Mouse (Mus musculus) CH12.LX (cell line): ENCODE measurements around the gene Fam78b. TPM values are rescaled to one million over a fixed set of nuclear protein-coding genes. Genes with fewer than 3 reads are reported as not detected.

Experiments
- DNase-seq: peaks from one replicate; pipeline ENCODE4 v3.0.0-alpha.2; 2013; ENCODE audit errors: extremely low read depth
- H3K27ac ChIP-seq: 2 replicates; pipeline ENCODE4 v1.5.1; 2012; ENCODE audit warnings: low read depth, mild to moderate bottlenecking, control low read depth, moderate library complexity; ENCODE audit not compliant: insufficient read depth
- H3K27me3 ChIP-seq: replicated peaks from 2 replicates; pipeline ENCODE3; 2012; ENCODE audit warnings: inconsistent platforms
- H3K36me3 ChIP-seq, 2 experiments: replicated peaks in 1 of 2; 2 replicates each; pipeline versions ENCODE3 to v1.6.1; 2012; ENCODE audit warnings: inconsistent platforms in 1 of 2, low read length in 1 of 2, mild to moderate bottlenecking in 1 of 2, mixed read lengths in 1 of 2, moderate library complexity in 1 of 2; ENCODE audit not compliant: control insufficient read depth in 1 of 2, insufficient read depth in 1 of 2
- H3K4me1 ChIP-seq, 2 experiments: 2 replicates each; pipeline ENCODE4 v1.6.1; 2012; ENCODE audit warnings: inconsistent platforms in 1 of 2, moderate library complexity in 1 of 2; ENCODE audit not compliant: insufficient read depth in 2 of 2, control insufficient read depth in 1 of 2
- H3K4me2 ChIP-seq: 2 replicates; pipeline ENCODE4 v1.6.1; 2012; ENCODE audit warnings: low read depth, mild to moderate bottlenecking, control low read depth; ENCODE audit not compliant: poor library complexity, insufficient read depth, severe bottlenecking
- H3K4me3 ChIP-seq, 3 experiments: fragments of 150-350 bp in 1 of 3; sonication (generic) in 1 of 3; replicated peaks in 1 of 3; 2 replicates each; pipeline versions ENCODE3 to v1.5.1; 2011 to 2012; ENCODE audit warnings: low read depth in 2 of 3, low read length in 2 of 3, mild to moderate bottlenecking in 2 of 3, moderate library complexity in 2 of 3, control low read depth in 1 of 3, improper control_type of control experiment in 1 of 3, inconsistent platforms in 1 of 3, mixed read lengths in 1 of 3; ENCODE audit not compliant: poor library complexity in 1 of 3
- H3K79me2 ChIP-seq: replicated peaks from 2 replicates; pipeline ENCODE4 v1.6.1; 2012; ENCODE audit warnings: mild to moderate bottlenecking, moderate library complexity; ENCODE audit not compliant: control insufficient read depth, poor library complexity, insufficient read depth, severe bottlenecking; ENCODE audit errors: extremely low read depth
- H3K9ac ChIP-seq: 2 replicates; pipeline ENCODE4 v1.6.1; 2012; ENCODE audit warnings: low read depth, mild to moderate bottlenecking, control low read depth, moderate library complexity; ENCODE audit not compliant: insufficient read depth
- H3K9me3 ChIP-seq: replicated peaks from 2 replicates; pipeline ENCODE3; 2012; ENCODE audit warnings: low read length, inconsistent platforms, mixed read lengths
- BHLHE40 ChIP-seq: IDR thresholded peaks from 2 replicates; pipeline ENCODE4 v1.6.1; 2011; ENCODE audit warnings: mild to moderate bottlenecking, low read depth, low read length, improper control_type of control experiment
- CHD1 ChIP-seq: IDR thresholded peaks from 2 replicates; pipeline ENCODE4 v1.6.1; 2012; ENCODE audit warnings: low read depth, low read length, improper control_type of control experiment, inconsistent platforms
- ELF1 ChIP-seq: IDR thresholded peaks from 2 replicates; pipeline ENCODE4 v1.6.1; 2014; ENCODE audit warnings: low read depth, mild to moderate bottlenecking, inconsistent platforms, low read length, improper control_type of control experiment
- EP300 ChIP-seq: IDR thresholded peaks from 2 replicates; pipeline ENCODE4 v1.6.1; 2011; ENCODE audit warnings: low read length, improper control_type of control experiment
- ETS1 ChIP-seq: conservative IDR thresholded peaks from 2 replicates; pipeline ENCODE4 v1.6.1; 2012; ENCODE audit warnings: low read depth, mild to moderate bottlenecking, inconsistent platforms, low read length, improper control_type of control experiment, moderate library complexity
- GABPA ChIP-seq: IDR thresholded peaks from 2 replicates; pipeline ENCODE4 v1.6.1; 2012; ENCODE audit warnings: low read depth, low read length, improper control_type of control experiment, inconsistent platforms; ENCODE audit not compliant: insufficient replicate concordance
- HCFC1 ChIP-seq: IDR thresholded peaks from 2 replicates; pipeline ENCODE4 v1.6.1; 2012; ENCODE audit warnings: low read depth, mild to moderate bottlenecking, inconsistent platforms, low read length, improper control_type of control experiment
- IRF4 ChIP-seq: IDR thresholded peaks from 2 replicates; pipeline ENCODE4 v1.6.1; 2014; ENCODE audit warnings: low read depth, mild to moderate bottlenecking, inconsistent platforms, low read length, improper control_type of control experiment
- KAT2A ChIP-seq: IDR thresholded peaks from 2 replicates; pipeline ENCODE4 v1.6.1; 2012; ENCODE audit warnings: low read length, improper control_type of control experiment, inconsistent platforms; ENCODE audit not compliant: insufficient replicate concordance
- MAX ChIP-seq: IDR thresholded peaks from 2 replicates; pipeline ENCODE4 v1.6.1; 2011; ENCODE audit warnings: low read length, improper control_type of control experiment
- MAZ ChIP-seq: IDR thresholded peaks from 2 replicates; pipeline ENCODE4 v1.6.1; 2012; ENCODE audit warnings: low read depth, mild to moderate bottlenecking, inconsistent platforms, low read length, improper control_type of control experiment, moderate library complexity
- MEF2A ChIP-seq: IDR thresholded peaks from 2 replicates; pipeline ENCODE4 v1.6.1; 2014; ENCODE audit warnings: low read depth, mild to moderate bottlenecking, inconsistent platforms, low read length, improper control_type of control experiment, borderline replicate concordance
- MYC ChIP-seq: IDR thresholded peaks from 2 replicates; pipeline ENCODE4 v1.6.1; 2011; ENCODE audit warnings: low read depth, mild to moderate bottlenecking, improper control_type of control experiment, low read length
- NELFE ChIP-seq: IDR thresholded peaks from 2 replicates; pipeline ENCODE4 v1.6.1; 2011; ENCODE audit warnings: low read depth, low read length, improper control_type of control experiment
- NRF1 ChIP-seq: IDR thresholded peaks from 2 replicates; pipeline ENCODE4 v1.6.1; 2014; ENCODE audit warnings: low read depth, mild to moderate bottlenecking, inconsistent platforms, low read length, improper control_type of control experiment, moderate library complexity
- PAX5 ChIP-seq: IDR thresholded peaks from 2 replicates; pipeline ENCODE4 v1.6.1; 2012; ENCODE audit warnings: low read length, inconsistent platforms, mixed read lengths
- POLR2A ChIP-seq: IDR thresholded peaks from 2 replicates; pipeline ENCODE4 v1.6.1; 2011; ENCODE audit warnings: low read depth, mild to moderate bottlenecking, improper control_type of control experiment, low read length
- RAD21 ChIP-seq: IDR thresholded peaks from 2 replicates; pipeline ENCODE4 v1.6.1; 2011; ENCODE audit warnings: low read depth, mild to moderate bottlenecking, low read length, improper control_type of control experiment, moderate library complexity
- RCOR1 ChIP-seq: conservative IDR thresholded peaks from 2 replicates; pipeline ENCODE4 v1.6.1; 2012; ENCODE audit warnings: low read depth, mild to moderate bottlenecking, inconsistent platforms, low read length, improper control_type of control experiment
- SMC3 ChIP-seq: IDR thresholded peaks from 2 replicates; pipeline ENCODE4 v1.6.1; 2011; ENCODE audit warnings: low read depth, low read length, improper control_type of control experiment
- TBP ChIP-seq: conservative IDR thresholded peaks from 2 replicates; pipeline ENCODE4 v1.6.1; 2011; ENCODE audit warnings: low read depth, low read length, improper control_type of control experiment
- UBTF ChIP-seq: IDR thresholded peaks from 2 replicates; pipeline ENCODE4 v1.6.1; 2012; ENCODE audit warnings: low read depth, mild to moderate bottlenecking, inconsistent platforms, low read length, improper control_type of control experiment, moderate library complexity
- USF1 ChIP-seq: IDR thresholded peaks from 2 replicates; pipeline ENCODE4 v1.6.1; 2014; ENCODE audit warnings: low read depth, mild to moderate bottlenecking, inconsistent platforms, low read length, improper control_type of control experiment
- USF2 ChIP-seq: conservative IDR thresholded peaks from 2 replicates; pipeline ENCODE4 v1.6.1; 2011; ENCODE audit warnings: low read depth, low read length, improper control_type of control experiment
- ZC3H11A ChIP-seq: IDR thresholded peaks from 2 replicates; pipeline ENCODE4 v1.6.1; 2012; ENCODE audit warnings: low read depth, mild to moderate bottlenecking, inconsistent platforms, low read length, improper control_type of control experiment
- ZKSCAN1 ChIP-seq: IDR thresholded peaks from 2 replicates; pipeline ENCODE4 v1.6.1; 2012; ENCODE audit warnings: low read depth, inconsistent platforms, low read length, improper control_type of control experiment, borderline replicate concordance
- dilution Hi-C: fragments of 300-500 bp; cut with MboI; formaldehyde crosslinking; loops from 2 replicates; pipeline ENCODE4 v1.14.3; 2020; ENCODE audit warnings: low sequenced_read_pairs; ENCODE audit not compliant: extremely low pct_unique_long_range_greater_than_20kb, extremely low pct_ligation_motif_present
- in situ Hi-C: fragments of 300-500 bp; cut with MboI; formaldehyde crosslinking; loops from 3 replicates; pipeline ENCODE4 v1.14.3; 2019; ENCODE audit warnings: low sequenced_read_pairs, low pct_ligation_motif_present, low pct_unique_long_range_greater_than_20kb, mixed read lengths
- polyA plus RNA-seq: library from polyadenylated mRNA; unstranded; fragments of >175 nt; gene quantifications from 2 replicates; pipeline ENCODE4 v1.2.1, GENCODE M21; 2012; ENCODE audit warnings: low read depth; ENCODE audit not compliant: insufficient read length
- total RNA-seq, 2 experiments: library from RNA; depleted of rRNA; stranded (reverse); fragments of 300-350 nt in 1 of 2; fragments of >200 nt in 1 of 2; gene quantifications; 2 replicates each; pipeline ENCODE4 v1.2.3; 2012 to 2014

Gene Fam78b
- total and polyA plus RNA-seq, 3 experiments, result not detected

DNA sequence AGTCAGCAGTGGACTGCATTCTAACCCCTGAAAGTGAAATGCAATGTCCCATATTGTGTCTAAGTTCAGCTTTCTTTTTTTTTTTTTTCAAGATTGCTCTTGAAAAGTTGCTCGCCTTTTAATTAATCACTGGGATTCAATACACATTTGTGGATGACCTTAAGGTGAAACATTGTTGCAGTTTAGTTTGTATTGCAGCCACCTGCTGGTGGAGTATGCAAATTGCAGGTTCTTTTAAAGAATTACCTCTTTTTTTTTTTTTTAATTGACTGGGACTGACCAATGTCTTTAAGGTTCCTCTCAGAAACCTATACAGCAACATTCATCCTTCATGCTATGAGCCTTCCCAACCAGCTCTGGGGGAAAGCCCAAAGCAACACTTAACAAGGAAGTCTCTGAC lies 33.2 kb downstream of the Fam78b start (continued):
- TF ChIP-seq PAX5 (no peak), CHD1 (no peak), RAD21 (peak; percentile 19), MEF2A (no peak), EP300 (no peak), BHLHE40 (no peak), GABPA (no peak)

DNA sequence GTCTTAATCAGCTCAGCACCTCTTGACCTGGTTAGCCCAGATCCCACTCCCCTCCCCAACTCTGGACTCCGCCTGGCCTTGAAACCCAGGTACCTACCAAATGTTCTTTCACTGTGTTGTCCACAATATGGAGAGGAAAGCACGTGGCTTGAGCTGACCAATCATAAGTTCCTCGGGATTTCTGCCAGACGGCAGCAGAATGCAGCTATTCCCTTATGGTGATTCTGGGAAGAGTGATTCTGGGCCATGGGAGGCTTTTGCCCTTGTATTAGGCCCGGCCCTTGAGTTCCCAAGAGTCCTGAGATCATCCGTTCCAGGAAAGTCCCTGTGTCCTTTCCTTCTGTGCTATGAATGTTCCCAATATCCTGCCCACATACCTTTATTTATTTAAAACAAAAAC lies 41.3 kb downstream of the Fam78b start:
- dilution Hi-C loops, result no loop called here
- in situ Hi-C loops, result no loop called here
- Histone ChIP-seq H3K36me3 (no peaks in the 10 kb centered on the region), H3K9ac (no peak overlapping the region), H3K79me2 (no peaks in the 10 kb centered on the region), H3K4me2 (no peak overlapping the region), H3K9me3 (no peaks in the 10 kb centered on the region)
- DNase-seq, result no peak
- TF ChIP-seq KAT2A (no peak), MAX (no peak), POLR2A (no peak), IRF4 (no peak), RCOR1 (no peak), RAD21 (no peak), MAZ (no peak), HCFC1 (no peak), BHLHE40 (no peak), ZKSCAN1 (no peak), MEF2A (no peak), SMC3 (no peak), UBTF (no peak), TBP (no peak), NRF1 (no peak)
- TF ChIP-seq, all 38 proteins: peak for 0
- Histone ChIP-seq H3K27ac (no peak overlapping the region), H3K4me3 (no peak overlapping the region), H3K27me3 (peaks cover 83% of the 10 kb centered on the region), H3K4me1 (no peaks in the 10 kb centered on the region)

DNA sequence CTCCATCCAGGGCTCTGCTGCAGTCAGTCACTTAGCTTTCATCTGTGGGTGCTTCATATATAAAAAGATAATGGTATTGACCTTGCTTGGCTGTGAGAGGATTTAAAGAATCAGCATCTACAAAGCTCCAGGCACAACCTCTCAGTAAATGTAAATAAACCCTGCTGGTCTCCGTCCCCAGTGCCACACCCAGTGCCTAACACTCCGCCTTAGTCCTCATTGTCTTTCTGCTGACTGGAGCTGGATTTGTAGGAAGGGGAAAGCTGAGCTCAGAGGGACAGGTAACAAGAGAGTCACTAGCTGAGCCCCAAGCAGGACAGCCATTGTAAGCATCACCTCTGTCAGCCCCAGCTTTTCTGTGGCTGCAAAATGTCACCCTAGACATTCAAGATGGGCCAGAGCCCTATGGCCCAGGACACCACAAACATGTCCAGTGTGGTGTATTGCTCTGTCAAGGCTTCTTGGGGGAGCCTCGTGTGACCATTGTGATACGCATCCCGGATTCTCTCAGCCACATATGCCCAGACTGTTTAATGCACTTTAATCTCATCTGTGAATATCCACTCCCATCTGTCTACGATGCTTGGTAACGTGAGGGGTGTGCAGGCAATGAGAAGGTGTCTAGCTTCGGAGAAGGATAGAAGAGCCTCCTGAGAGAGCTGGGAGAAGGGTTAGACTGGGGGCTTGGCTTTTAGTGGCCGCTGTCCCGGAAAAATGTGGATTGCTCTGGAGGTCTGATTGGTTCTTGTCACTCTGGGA lies 45.1 kb downstream of the Fam78b start:
- DNase-seq, result no peak
- H3K27me3 ChIP-seq, result peaks cover 77% of the 10 kb centered on the region
- H3K79me2 ChIP-seq, result no peaks in the 10 kb centered on the region
- H3K4me1 ChIP-seq, result no peaks in the 10 kb centered on the region
- H3K9me3 ChIP-seq, result no peaks in the 10 kb centered on the region
- no peak overlapping the region for H3K9ac ChIP-seq
- in situ Hi-C loops (no loop called here), dilution Hi-C loops (no loop called here)
- TF ChIP-seq USF2 (no peak), POLR2A (no peak), SMC3 (no peak), ELF1 (no peak), RAD21 (no peak), TBP (no peak), ETS1 (no peak), EP300 (no peak), USF1 (no peak), HCFC1 (no peak), ZC3H11A (no peak), NELFE (no peak), MAX (no peak), MAZ (no peak), MYC (no peak)
- no peak overlapping the region for H3K27ac ChIP-seq
- H3K4me3 ChIP-seq, result no peak overlapping the region
- H3K4me2 ChIP-seq, result no peak overlapping the region
- H3K36me3 ChIP-seq, result no peaks in the 10 kb centered on the region
